Mouse (Mus musculus) kidney, adult 2 months (tissue): ENCODE results near the gene Gpr18. TPM values are rescaled to one million over a fixed set of nuclear protein-coding genes. Genes with fewer than 3 reads are reported as not detected.
A peak's percentile ranks its signal among the peaks of the same experiment; 100 is the strongest.

Experiments used
- DNase-seq: peaks from one replicate; pipeline ENCODE4 v3.0.0; 2021
- H3K27ac ChIP-seq: fragments of 200-500 bp; 2 replicates; pipeline ENCODE4 v1.5.1; 2012; ENCODE audit warnings: low read depth, low read length, control low read depth, inconsistent platforms; ENCODE audit not compliant: insufficient read depth
- H3K27me3 ChIP-seq: fragments of 200-500 bp; replicated peaks from 2 replicates; pipeline ENCODE4 v1.6.1; 2012; ENCODE audit warnings: mild to moderate bottlenecking, moderate library complexity, low read length, inconsistent platforms; ENCODE audit not compliant: control insufficient read depth, insufficient read depth
- H3K36me3 ChIP-seq: fragments of 200-500 bp; 2 replicates; pipeline ENCODE4 v1.6.1; 2012; ENCODE audit warnings: mild to moderate bottlenecking, moderate library complexity, low read length, inconsistent platforms; ENCODE audit not compliant: control insufficient read depth, insufficient read depth
- H3K4me1 ChIP-seq: fragments of 200-500 bp; 2 replicates; pipeline ENCODE4 v1.6.1; 2011; ENCODE audit warnings: low read length; ENCODE audit not compliant: control insufficient read depth, insufficient read depth
- H3K4me3 ChIP-seq: fragments of 200-500 bp; 2 replicates; pipeline ENCODE4 v1.5.1; 2011; ENCODE audit warnings: mild to moderate bottlenecking, low read depth, low read length, control low read depth; ENCODE audit not compliant: insufficient read depth
- CTCF ChIP-seq: fragments of 200-500 bp; conservative IDR thresholded peaks from 2 replicates; pipeline ENCODE4 v1.5.1; 2011; ENCODE audit warnings: low read depth, mild to moderate bottlenecking, control low read depth, low read length, moderate library complexity, mixed read lengths; ENCODE audit not compliant: insufficient read depth, insufficient read length
- POLR2A ChIP-seq: fragments of 200-500 bp; IDR thresholded peaks from one replicate; pipeline ENCODE4 v1.6.1; 2011; ENCODE audit warnings: low read depth, low read length, control low read depth
- whole genome bisulfite sequencing: fragments of 180-500 bp; shearing (Covaris S2); methylation state at CpG from one replicate; pipeline ENCODE4 v1.1.7; 2018; 5-methylcytosine and 5-hydroxymethylcytosine counted together
- polyA plus RNA-seq: library from polyadenylated mRNA; depleted of rRNA; stranded (reverse); fragments of >200 nt; gene quantifications from 2 replicates; pipeline ENCODE4 v1.2.3, GENCODE M21; 2012

Gpr18 gene
- polyA plus RNA-seq, 1 experiment: 3.5 TPM

DNA sequence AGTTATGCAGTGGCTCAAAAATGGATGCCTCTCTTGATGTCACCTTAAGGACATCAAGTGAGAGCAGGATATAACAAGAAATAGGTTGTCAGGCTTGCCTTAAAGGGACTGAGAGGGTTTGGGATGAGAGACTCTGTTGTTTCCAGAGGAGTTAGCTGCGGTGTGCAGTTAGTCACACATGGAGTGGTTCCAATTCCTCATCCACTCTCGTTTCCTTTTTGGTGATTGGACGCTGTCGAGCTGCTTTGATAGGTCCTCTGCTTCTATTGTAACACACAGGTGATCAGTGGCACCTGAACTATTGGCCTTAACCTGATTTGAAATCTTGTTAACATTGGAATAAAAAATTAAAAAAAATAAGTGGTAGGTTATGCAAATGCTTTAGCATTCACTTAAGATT is 7.2 kb upstream of the Gpr18 start:
- peaks cover 7% of the 10 kb centered on the region for H3K4me1 ChIP-seq
- H3K27me3 ChIP-seq: no peaks in the 10 kb centered on the region
- WGBS: 44% methylated on average over 4 of the region's 4 CpGs
- TF ChIP-seq CTCF: no peak
- TF ChIP-seq POLR2A: no peak
- no peak overlapping the region for H3K27ac ChIP-seq
- no peak overlapping the region for H3K4me3 ChIP-seq
- H3K36me3 ChIP-seq: no peaks in the 10 kb centered on the region
- DNase-seq: no peak

DNA sequence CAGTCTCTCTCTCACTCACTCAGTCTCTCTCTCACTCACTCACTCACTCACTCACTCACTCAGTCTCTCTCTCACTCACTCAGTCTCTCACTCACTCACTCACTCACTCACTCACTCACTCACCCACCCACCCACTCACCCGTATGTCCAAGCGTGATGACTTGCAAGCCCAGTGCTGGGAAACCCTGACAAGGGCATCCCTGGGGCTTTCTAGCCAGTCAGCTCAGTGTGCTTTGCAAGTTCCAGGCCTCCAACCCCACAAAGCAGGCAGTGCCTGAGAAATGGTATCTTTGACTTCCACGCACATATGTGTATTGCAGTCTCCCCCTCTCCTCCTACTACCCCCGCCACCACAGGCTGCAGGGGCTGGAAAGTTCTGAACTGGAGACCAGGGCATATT is 6.4 kb upstream of the Gpr18 start:
- no peak for TF ChIP-seq POLR2A
- no peak for TF ChIP-seq CTCF
- no peak overlapping the region for H3K4me3 ChIP-seq
- no peaks in the 10 kb centered on the region for H3K36me3 ChIP-seq
- DNase-seq: no peak
- peaks cover 7% of the 10 kb centered on the region for H3K4me1 ChIP-seq
- H3K27me3 ChIP-seq: no peaks in the 10 kb centered on the region
- no peak overlapping the region for H3K27ac ChIP-seq
- WGBS: 92% methylated on average over 4 of the region's 4 CpGs

GRCm38 (mm10) chr14:121920511-121921124 is 5.0 kb upstream of the Gpr18 start:
- no peak overlapping the region for H3K4me3 ChIP-seq
- no peaks in the 10 kb centered on the region for H3K36me3 ChIP-seq
- peak; percentile 85 for DNase-seq
- H3K27me3 ChIP-seq: no peaks in the 10 kb centered on the region
- peaks cover 7% of the 10 kb centered on the region for H3K4me1 ChIP-seq
- 52% methylated on average over 12 of the region's 12 CpGs for WGBS
- TF ChIP-seq POLR2A (no peak), CTCF (no peak)
- no peak overlapping the region for H3K27ac ChIP-seq

DNA sequence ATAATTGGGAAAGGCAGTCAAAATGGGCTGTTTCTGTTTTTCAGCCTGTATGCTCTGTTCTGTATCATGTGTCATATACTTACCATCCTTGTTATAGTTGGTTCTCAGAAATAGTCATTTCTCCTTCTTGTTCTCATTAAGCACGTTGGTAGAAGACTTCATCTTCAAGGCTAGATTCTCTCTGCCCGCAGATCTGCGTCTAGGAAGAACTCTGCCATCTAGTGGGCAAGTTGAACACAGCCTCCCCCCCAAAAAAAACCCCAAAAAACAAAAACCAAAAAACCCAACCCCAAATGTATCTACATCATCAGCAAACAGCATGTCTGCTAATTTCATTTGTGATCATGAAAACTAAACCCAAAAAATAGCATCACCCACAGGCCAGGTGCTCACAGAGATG is 4.2 kb upstream of the Gpr18 start:
- Histone ChIP-seq H3K4me3 (no peak overlapping the region), H3K27me3 (no peaks in the 10 kb centered on the region), H3K36me3 (no peaks in the 10 kb centered on the region), H3K4me1 (peaks cover 7% of the 10 kb centered on the region), H3K27ac (no peak overlapping the region)
- 5% methylated on average over 3 of the region's 3 CpGs for WGBS
- TF ChIP-seq POLR2A: no peak
- peak; percentile 60 for TF ChIP-seq CTCF
- no peak for DNase-seq

GRCm38 (mm10) chr14:121918266-121918665 is 2.7 kb upstream of the Gpr18 start:
- Histone ChIP-seq H3K27ac (no peak overlapping the region), H3K4me1 (peaks cover 7% of the 10 kb centered on the region), H3K36me3 (no peaks in the 10 kb centered on the region), H3K27me3 (no peaks in the 10 kb centered on the region), H3K4me3 (no peak overlapping the region)
- peak; percentile 41 for DNase-seq
- TF ChIP-seq POLR2A: no peak
- TF ChIP-seq CTCF: no peak
- WGBS: 52% methylated on average over 3 of the region's 3 CpGs

DNA sequence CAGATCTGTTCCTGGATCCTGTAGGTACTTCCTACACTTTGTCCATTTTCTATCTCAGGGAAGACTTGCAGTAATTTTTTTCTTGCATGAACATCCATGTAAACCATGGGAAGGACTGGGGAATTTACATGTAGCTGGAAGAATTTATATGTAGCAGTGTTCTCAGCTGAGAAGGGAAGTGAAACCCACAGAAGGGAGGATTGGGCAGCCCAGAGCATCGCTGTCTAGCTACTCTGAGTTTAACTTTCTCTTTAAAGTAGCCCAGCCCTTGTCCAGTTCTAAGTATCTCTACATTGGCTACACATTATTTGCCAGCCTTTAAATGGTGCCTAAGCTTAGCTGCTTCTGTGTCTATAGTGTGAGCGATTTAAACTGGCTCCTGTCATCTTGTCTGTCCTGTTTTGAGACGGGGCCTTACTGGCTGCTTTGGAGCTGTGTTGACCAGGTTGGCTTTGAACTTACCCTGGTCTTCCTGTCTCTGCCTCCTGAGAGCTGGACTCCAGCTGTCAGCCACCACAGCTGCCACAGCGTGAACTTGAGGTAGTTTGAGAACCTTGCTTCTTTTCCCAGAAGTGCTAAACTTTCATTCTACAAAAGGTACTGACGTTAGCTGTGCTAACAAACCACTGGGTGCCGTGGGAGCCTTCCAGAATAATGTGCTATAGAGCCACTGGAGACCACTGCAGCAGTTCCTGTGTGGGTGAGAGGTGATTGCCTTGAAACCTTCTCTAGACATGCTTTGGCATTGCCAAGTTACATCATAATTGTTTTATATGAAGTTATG is 922 bp upstream of the Gpr18 start:
- TF ChIP-seq POLR2A (no peak), CTCF (no peak)
- Histone ChIP-seq H3K4me1 (peaks cover 7% of the 10 kb centered on the region), H3K36me3 (no peaks in the 10 kb centered on the region; the same call in 1 of the 2 replicates), H3K4me3 (no peak overlapping the region), H3K27me3 (no peaks in the 10 kb centered on the region), H3K27ac (no peak overlapping the region)
- WGBS: 87% methylated on average over 6 of the region's 6 CpGs
- DNase-seq: no peak

DNA sequence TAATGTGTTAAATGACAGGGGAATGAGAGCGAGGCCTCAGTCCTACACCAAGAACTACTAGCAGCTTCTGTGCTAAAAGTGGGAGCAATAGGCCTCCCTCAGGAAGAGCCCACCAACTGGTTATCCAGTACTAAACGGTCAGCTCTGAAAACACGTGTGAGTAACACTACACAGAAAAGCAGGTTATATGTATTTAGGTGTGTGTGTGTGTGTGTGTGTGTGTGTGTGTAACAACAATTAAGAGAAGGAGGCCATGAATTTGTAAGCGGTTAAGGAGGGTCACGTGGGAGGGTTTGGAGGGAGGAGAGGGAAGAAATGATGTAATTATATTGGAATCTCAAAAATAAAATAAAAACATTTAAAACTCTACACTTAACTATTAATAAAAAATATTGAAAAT is 438 bp downstream of the Gpr18 start:
- no peak overlapping the region for H3K4me3 ChIP-seq
- no peaks in the 10 kb centered on the region; the same call in 1 of the 2 replicates for H3K4me1 ChIP-seq
- H3K36me3 ChIP-seq: no peaks in the 10 kb centered on the region; the same call in 1 of the 2 replicates
- H3K27me3 ChIP-seq: no peaks in the 10 kb centered on the region
- no peak overlapping the region for H3K27ac ChIP-seq
- no peak for DNase-seq
- 82% methylated on average over 5 of the region's 5 CpGs for WGBS
- TF ChIP-seq CTCF: no peak
- no peak for TF ChIP-seq POLR2A
